Mouse (Mus musculus) kidney, adult 2 months (tissue): Measurements from ENCODE around the gene Gm26741. TPM values are rescaled to one million over a fixed set of nuclear protein-coding genes. Genes with fewer than 3 reads are reported as not detected.

Experiments
- DNase-seq: peaks from one replicate; pipeline ENCODE4 v3.0.0; 2021
- H3K27ac ChIP-seq: fragments of 200-500 bp; 2 replicates; pipeline ENCODE4 v1.5.1; 2012; ENCODE audit warnings: low read depth, low read length, control low read depth, inconsistent platforms; ENCODE audit not compliant: insufficient read depth
- H3K27me3 ChIP-seq: fragments of 200-500 bp; replicated peaks from 2 replicates; pipeline ENCODE4 v1.6.1; 2012; ENCODE audit warnings: mild to moderate bottlenecking, moderate library complexity, low read length, inconsistent platforms; ENCODE audit not compliant: control insufficient read depth, insufficient read depth
- H3K36me3 ChIP-seq: fragments of 200-500 bp; 2 replicates; pipeline ENCODE4 v1.6.1; 2012; ENCODE audit warnings: mild to moderate bottlenecking, moderate library complexity, low read length, inconsistent platforms; ENCODE audit not compliant: control insufficient read depth, insufficient read depth
- H3K4me1 ChIP-seq: fragments of 200-500 bp; 2 replicates; pipeline ENCODE4 v1.6.1; 2011; ENCODE audit warnings: low read length; ENCODE audit not compliant: control insufficient read depth, insufficient read depth
- H3K4me3 ChIP-seq: fragments of 200-500 bp; 2 replicates; pipeline ENCODE4 v1.5.1; 2011; ENCODE audit warnings: mild to moderate bottlenecking, low read depth, low read length, control low read depth; ENCODE audit not compliant: insufficient read depth
- CTCF ChIP-seq: fragments of 200-500 bp; conservative IDR thresholded peaks from 2 replicates; pipeline ENCODE4 v1.5.1; 2011; ENCODE audit warnings: low read depth, mild to moderate bottlenecking, control low read depth, low read length, moderate library complexity, mixed read lengths; ENCODE audit not compliant: insufficient read depth, insufficient read length
- POLR2A ChIP-seq: fragments of 200-500 bp; IDR thresholded peaks from one replicate; pipeline ENCODE4 v1.6.1; 2011; ENCODE audit warnings: low read depth, low read length, control low read depth
- WGBS: fragments of 180-500 bp; shearing (Covaris S2); methylation state at CpG from one replicate; pipeline ENCODE4 v1.1.7; 2018; 5-methylcytosine and 5-hydroxymethylcytosine counted together
- polyA plus RNA-seq: library from polyadenylated mRNA; depleted of rRNA; stranded (reverse); fragments of >200 nt; gene quantifications from 2 replicates; pipeline ENCODE4 v1.2.3, GENCODE M21; 2012

Gm26741 gene
- polyA plus RNA-seq, 1 experiment = not detected

DNA sequence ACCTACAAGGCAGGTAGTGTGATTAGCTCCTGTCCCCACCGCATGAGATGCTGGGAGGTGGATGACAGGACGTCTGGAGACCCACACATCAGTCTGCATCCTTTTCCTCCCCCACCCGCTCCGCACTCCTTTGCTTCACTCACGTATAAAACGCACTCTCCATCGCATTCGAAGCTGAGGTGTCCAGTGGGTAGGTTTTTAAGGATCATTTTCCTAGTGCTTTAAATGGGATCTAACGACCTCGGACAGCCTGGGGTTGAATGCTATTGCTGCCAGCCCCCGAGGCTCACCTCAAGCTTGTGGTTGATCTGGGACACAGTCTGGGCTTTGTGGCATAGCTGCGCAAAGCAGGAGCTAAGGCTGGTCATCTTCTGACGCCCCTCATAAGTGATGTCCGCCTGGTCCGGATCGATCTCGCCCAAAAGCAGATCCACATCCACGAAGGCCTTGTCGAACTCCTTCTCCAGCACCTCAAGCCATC, 22.8 kb downstream of the Gm26741 start:
- peak overlapping the region; percentile 92 for H3K4me3 ChIP-seq
- H3K36me3 ChIP-seq = no peaks in the 10 kb centered on the region; the same call in 1 of the 2 replicates
- no peak for TF ChIP-seq POLR2A
- no peak for TF ChIP-seq CTCF
- no peaks in the 10 kb centered on the region for H3K27me3 ChIP-seq
- under 1% methylated on average over 19 of the region's 19 CpGs for WGBS
- DNase-seq = no peak
- peak overlapping the region; percentile 43; the same call in 1 of the 2 replicates for H3K27ac ChIP-seq
- H3K4me1 ChIP-seq = peaks cover 14% of the 10 kb centered on the region

DNA sequence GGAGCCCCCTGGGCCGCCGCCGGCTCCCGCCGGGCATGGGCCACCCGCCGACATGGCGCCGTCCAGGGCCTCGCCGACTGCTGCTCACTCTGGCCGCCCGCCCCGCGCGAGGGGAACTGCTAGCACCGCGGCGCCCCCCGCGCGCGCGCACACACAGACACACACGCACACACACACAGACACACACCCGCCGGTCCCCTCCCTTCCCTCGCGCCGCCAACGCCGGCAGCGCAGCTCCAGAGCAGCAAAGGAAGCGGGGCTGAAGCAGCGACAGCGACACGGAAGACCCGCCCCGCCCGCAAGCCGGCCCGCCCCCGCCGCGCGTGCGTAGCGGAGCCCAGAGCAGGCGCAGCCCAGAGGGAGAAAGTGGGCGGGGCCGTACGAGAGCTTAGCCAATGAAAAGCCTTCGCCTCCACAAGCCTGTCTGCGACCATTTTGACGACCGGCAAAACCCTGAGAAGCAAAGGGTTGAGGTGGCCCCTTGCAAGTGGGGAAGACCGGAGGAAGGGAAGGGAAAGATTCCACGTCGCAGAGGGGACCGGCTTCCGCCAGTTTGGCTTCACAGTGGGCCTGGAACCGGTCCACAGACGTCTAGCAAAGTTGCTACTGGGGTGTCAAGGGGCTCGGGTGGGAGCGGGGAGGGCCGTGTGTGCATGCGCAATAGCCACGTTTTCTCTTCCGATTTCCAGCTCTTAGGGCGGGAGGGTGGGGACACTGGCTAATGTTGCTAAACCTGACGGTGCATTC, 23.5 kb downstream of the Gm26741 start, which contains the start of gene Gopc:
TSS of gene Gopc (minus strand) at position 280 of the 747 bp plus-strand sequence.
- Histone ChIP-seq H3K4me3 (peak within 1 kb of the TSS; percentile 98), H3K4me1 (peaks cover 14% of the 10 kb centered on the region), H3K27ac (peak within 1 kb of the TSS; percentile 99), H3K36me3 (no peaks in the 10 kb centered on the region), H3K27me3 (no peaks in the 10 kb centered on the region)
- DNase-seq = peak; percentile 99
- TF ChIP-seq CTCF (no peak), POLR2A (peak; percentile 56)
- under 1% methylated on average over 71 of the region's 71 CpGs for WGBS

DNA sequence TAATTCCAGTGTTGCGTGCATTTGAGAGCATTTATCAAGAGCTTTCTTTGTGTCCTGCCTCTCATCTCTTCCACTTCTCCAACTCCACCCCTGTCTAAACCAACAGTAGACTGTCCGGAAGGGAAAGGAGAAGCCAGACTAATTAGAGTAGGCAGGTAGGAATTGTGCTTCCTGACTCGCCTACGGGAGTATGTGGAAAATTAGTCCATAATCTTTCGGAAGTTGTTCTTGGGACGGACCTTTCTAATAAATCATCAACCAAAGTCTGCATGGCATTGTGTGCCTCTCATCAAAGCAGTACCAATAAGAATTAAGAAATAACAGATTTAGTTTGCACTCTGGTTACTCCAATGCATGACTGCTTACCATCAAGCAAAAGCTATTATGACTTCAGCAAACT, 24.5 kb downstream of the Gm26741 start:
- 27% methylated on average over 6 of the region's 6 CpGs for WGBS
- Histone ChIP-seq H3K36me3 (no peaks in the 10 kb centered on the region), H3K4me3 (peak overlapping the region; percentile 98), H3K27ac (peak overlapping the region; percentile 92), H3K27me3 (no peaks in the 10 kb centered on the region), H3K4me1 (peaks cover 11% of the 10 kb centered on the region)
- peak; percentile 61 for DNase-seq
- no peak for TF ChIP-seq CTCF
- no peak for TF ChIP-seq POLR2A

DNA sequence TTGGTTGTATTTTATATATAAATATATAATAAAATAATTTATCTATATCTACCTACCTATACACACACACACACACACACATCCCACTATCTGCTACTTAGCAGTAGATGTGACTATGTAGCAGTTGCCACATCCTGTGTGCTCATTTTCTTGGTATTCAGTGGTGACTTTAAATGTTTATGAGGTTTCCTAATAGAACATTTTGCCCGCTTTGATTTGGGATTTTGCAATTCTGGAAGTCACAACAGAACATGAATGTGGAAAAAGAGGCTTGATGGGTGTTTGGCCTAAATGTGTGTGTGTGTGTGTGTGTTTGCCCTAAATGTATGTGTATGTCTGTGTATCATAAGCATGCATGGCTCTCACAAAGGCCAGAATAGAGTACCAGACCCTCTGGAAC, 25.0 kb downstream of the Gm26741 start:
- H3K4me1 ChIP-seq = peaks cover 11% of the 10 kb centered on the region
- H3K36me3 ChIP-seq = no peaks in the 10 kb centered on the region
- no peak for DNase-seq
- H3K27ac ChIP-seq = no peak overlapping the region
- TF ChIP-seq POLR2A = no peak
- TF ChIP-seq CTCF = no peak
- no peak overlapping the region for H3K4me3 ChIP-seq
- 91% methylated on average over 1 of the region's 1 CpGs for WGBS
- no peaks in the 10 kb centered on the region for H3K27me3 ChIP-seq

DNA sequence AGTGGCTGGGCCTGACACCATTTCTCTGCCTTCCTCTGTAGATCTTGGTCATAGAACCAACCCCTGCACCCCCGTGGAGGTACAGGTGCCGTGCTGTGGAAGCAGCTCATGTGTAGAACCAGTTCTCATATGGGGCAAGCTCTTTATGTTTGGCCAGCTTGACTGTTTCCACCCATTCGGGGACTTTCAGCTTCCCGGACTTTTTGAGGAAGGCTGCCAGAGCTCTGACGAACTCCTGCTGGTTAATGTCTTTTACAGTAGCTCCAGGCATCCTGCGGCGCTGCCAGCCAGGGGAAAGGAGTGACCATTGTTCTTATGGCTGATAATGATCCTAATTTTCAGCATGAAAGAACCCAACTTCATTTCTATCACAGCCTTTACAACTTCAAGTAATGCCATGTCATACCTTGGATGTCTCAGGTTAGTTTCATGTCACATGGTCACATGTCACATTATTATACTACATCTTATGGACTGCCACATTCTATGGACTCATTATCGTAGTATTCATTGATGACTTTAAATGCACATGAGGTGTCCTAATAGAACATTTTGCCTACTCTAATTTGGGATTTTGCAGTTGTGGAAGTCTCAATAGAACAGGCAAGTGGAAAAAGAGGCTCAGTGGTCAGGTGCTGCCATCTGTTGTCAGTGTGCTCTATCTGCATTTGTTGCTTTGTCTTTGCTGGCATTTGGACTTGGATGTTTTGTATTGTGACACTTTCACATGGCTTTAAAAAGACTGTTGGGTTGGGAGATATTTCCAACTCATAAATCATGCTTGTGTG, 26.4 kb downstream of the Gm26741 start:
- no peaks in the 10 kb centered on the region for H3K36me3 ChIP-seq
- no peak for TF ChIP-seq POLR2A
- TF ChIP-seq CTCF = peak; percentile 84
- DNase-seq = peak; percentile 77

DNA sequence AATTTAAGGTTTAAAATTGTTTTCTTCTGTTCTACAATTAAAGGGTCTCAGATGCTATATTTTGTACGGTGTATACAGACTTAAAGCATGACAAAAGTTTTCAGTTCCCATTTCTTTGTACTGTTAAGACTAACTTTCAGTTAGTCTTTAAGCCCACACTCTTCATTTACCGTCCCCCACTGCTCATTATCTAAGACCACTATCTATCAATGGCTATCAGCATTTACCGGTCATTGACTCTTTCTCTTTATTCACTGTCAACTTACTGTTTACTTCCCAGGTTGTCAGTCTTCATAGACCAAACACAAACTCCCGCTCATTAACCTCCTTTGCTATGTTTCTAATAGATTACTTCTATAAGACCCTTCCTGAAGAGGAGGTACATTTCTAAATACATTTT, 28.6 kb downstream of the Gm26741 start:
- 85% methylated on average over 4 of the region's 4 CpGs for whole genome bisulfite sequencing
- TF ChIP-seq CTCF (no peak), POLR2A (no peak)
- Histone ChIP-seq H3K4me3 (no peak overlapping the region), H3K4me1 (peaks cover 14% of the 10 kb centered on the region), H3K27me3 (no peaks in the 10 kb centered on the region), H3K27ac (no peak overlapping the region), H3K36me3 (no peaks in the 10 kb centered on the region)
- no peak for DNase-seq

More for the DNA sequence above, 26.4 kb downstream of the Gm26741 start:
- Histone ChIP-seq H3K27me3 (no peaks in the 10 kb centered on the region), H3K27ac (no peak overlapping the region), H3K4me3 (no peak overlapping the region), H3K4me1 (peaks cover 14% of the 10 kb centered on the region)
- WGBS = 39% methylated on average over 8 of the region's 8 CpGs
